Mouse (Mus musculus) lung, postnatal 0 days (tissue): Measurements from ENCODE around the gene Slc16a1. TPM values are rescaled to one million over a fixed set of nuclear protein-coding genes. Genes with fewer than 3 reads are reported as not detected.

Experiments
- ATAC-seq: fragments of 200-750 bp; cut with Nextera tagmentation; 2 replicates; pipeline ENCODE4 v1.8.0; 2017; ENCODE audit warnings: moderate library complexity
- DNase-seq: peaks from one replicate; pipeline ENCODE4 v3.0.0-alpha.2; 2016; ENCODE audit warnings: low spot score
- H3K27ac ChIP-seq: fragments of 300-500 bp; sonication (generic); 2 replicates; pipeline ENCODE4 v1.5.1; 2014; ENCODE audit warnings: antibody characterized with exemption, mild to moderate bottlenecking, low read length, mixed read lengths
- H3K27me3 ChIP-seq: fragments of 300-500 bp; sonication (generic); replicated peaks from 2 replicates; pipeline ENCODE4 v1.6.1; 2014; ENCODE audit warnings: low read length, mixed read lengths; ENCODE audit not compliant: insufficient read depth
- H3K36me3 ChIP-seq: fragments of 300-500 bp; sonication (generic); 2 replicates; pipeline ENCODE4 v1.6.1; 2014; ENCODE audit warnings: low read length, mixed read lengths; ENCODE audit not compliant: insufficient read depth
- H3K4me1 ChIP-seq: fragments of 300-500 bp; sonication (generic); 2 replicates; pipeline ENCODE4 v1.6.1; 2014; ENCODE audit warnings: antibody characterized with exemption, low read depth, low read length, mixed read lengths; ENCODE audit not compliant: insufficient read depth
- H3K4me2 ChIP-seq: fragments of 300-500 bp; sonication (generic); replicated peaks from 2 replicates; pipeline ENCODE4 v1.6.1; 2014; ENCODE audit warnings: low read depth, mild to moderate bottlenecking, low read length, moderate library complexity, mixed read lengths
- H3K4me3 ChIP-seq: fragments of 300-500 bp; sonication (generic); 2 replicates; pipeline ENCODE4 v1.5.1; 2014; ENCODE audit warnings: low read depth, low read length
- H3K9ac ChIP-seq: fragments of 300-500 bp; sonication (generic); replicated peaks from 2 replicates; pipeline ENCODE4 v1.6.1; 2014; ENCODE audit warnings: low read depth, mild to moderate bottlenecking
- H3K9me3 ChIP-seq: fragments of 300-500 bp; sonication (generic); 2 replicates; pipeline ENCODE4 v1.6.1; 2016; ENCODE audit warnings: low read length, mixed read lengths
- CTCF ChIP-seq: IDR thresholded peaks from 2 replicates; pipeline ENCODE4 v1.5.1; 2016; ENCODE audit warnings: antibody characterized with exemption, mild to moderate bottlenecking
- EP300 ChIP-seq: IDR thresholded peaks from 2 replicates; pipeline ENCODE4 v1.6.1; 2016; ENCODE audit warnings: antibody characterized with exemption, mild to moderate bottlenecking, control low read depth
- WGBS: fragments of 180-500 bp; shearing (Covaris S2); extraction: QIAGEN DNeasy Blood & Tissue Kit; methylation state at CpG from one replicate; pipeline ENCODE4 v1.1.7; 2014; 5-methylcytosine and 5-hydroxymethylcytosine counted together
- polyA plus RNA-seq: library from polyadenylated mRNA; unstranded; fragments of >200 nt; fragmentation: Nextera tagmentation; extraction: Ambion mirVana; gene quantifications from 2 replicates; pipeline ENCODE4 v1.2.1, GENCODE M21; 2015

Slc16a1 gene
- polyA plus RNA-seq, 1 experiment from 2014 or later, result 17.5 TPM

DNA sequence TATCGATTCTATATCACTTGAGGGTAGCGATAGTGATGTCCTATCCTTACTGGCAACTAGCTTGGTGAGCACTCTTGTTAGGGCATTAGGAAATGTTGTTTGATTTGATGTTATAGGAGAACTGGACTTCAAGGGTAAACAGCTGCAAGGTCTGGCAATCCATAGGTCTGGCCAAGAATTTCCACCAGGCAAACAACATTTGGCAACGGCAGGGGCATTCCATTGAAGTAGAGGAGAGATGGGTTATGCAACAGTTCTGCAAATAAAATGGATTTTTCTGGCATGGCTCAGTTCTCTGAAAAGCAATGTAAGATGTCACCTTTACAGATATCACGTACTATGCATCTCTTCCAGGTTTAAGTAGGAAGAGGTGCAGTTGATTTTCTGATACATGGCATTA lies 36.8 kb upstream of the Slc16a1 start:
- peak overlapping the region; percentile 11; the same call in 1 of the 2 replicates for H3K27ac ChIP-seq
- no peaks in the 10 kb centered on the region for H3K36me3 ChIP-seq
- DNase-seq (peak; percentile 87), ATAC-seq (peak; percentile 40)
- H3K4me1 ChIP-seq, result peaks cover 9% of the 10 kb centered on the region; the same call in 1 of the 2 replicates
- no peak overlapping the region for H3K4me2 ChIP-seq
- H3K4me3 ChIP-seq, result no peak overlapping the region
- no peaks in the 10 kb centered on the region for H3K27me3 ChIP-seq
- H3K9me3 ChIP-seq, result no peaks in the 10 kb centered on the region
- no peak overlapping the region for H3K9ac ChIP-seq
- WGBS, result 47% methylated on average over 4 of the region's 4 CpGs
- no peak; the same call in 1 of the 2 replicates for TF ChIP-seq EP300
- no peak for TF ChIP-seq CTCF

DNA sequence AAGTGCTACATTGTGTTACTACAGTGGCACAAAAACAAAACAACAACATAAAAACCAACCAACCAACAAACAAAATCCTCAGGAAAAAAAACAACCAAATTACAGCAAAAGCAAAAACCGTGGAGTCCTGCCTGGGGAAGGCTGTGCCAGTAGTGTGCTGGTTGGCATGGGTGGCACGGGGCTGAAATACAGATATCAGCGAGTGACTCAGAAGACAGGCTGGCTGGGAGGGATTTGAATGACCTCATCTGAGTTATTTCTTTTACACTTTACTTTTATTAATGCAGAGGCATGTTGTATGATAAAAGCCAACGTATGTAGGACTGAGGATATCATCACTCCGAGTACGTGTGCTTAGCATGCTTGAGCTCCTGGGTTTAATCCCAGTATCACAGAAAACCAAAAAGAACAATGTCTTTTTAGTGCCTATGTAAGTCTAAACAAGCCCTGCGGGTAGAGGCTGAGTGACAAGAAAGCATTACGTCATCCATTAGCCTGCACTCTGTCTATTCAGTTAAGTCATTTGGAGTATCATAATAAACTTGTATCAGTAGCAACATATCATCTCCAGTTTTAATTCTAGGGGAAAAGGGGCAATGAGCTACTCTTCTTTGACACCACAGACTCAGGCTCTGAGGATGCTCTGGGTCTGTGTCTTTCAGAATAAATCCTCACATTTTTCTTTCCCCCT lies 28.6 kb upstream of the Slc16a1 start:
- Histone ChIP-seq H3K9ac (no peak overlapping the region), H3K9me3 (no peaks in the 10 kb centered on the region), H3K4me2 (no peak overlapping the region), H3K27me3 (no peaks in the 10 kb centered on the region), H3K4me1 (peaks cover 4% of the 10 kb centered on the region; the same call in 1 of the 2 replicates), H3K27ac (no peak overlapping the region), H3K36me3 (no peaks in the 10 kb centered on the region), H3K4me3 (no peak overlapping the region)
- WGBS, result 67% methylated on average over 8 of the region's 8 CpGs
- DNase-seq, result no peak
- TF ChIP-seq EP300 (no peak), CTCF (no peak)
- no peak for ATAC-seq

DNA sequence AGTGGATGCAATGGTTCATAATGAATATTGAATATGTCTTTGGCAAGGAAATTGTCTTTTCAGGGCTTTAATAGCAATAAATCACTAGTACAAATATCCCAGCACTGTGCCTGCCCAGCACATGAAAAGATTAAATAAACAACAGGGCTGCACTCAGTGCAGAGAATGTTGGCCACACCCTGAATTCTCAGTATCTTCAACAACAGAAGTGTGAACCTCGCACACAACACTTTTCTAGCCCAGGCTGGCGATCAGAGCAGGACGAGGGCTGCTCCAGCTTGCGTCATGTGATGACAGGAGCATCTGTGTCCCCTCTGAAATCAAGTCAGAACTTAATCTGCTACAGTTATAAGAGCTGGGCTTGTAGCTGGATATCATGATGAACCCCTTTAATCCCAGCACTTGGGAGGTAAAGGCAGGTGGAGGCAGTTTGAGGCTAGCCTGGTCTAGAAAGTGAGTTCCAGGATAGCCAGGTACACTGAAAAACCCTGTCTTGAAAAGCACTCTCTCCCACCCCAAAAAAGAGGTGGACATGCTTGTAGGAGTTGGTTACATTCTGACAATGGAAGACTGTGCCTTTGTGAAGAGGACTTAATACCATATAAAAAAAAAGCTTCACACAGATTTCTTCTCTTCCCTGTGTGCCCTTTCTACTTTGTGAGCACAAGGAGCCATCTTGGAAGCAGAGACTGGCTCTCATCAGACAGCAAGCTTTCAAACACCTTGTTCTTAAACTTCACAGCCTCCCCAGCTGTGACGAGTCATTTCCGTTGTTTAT lies 27.8 kb upstream of the Slc16a1 start:
- ATAC-seq, result no peak
- no peak overlapping the region for H3K4me2 ChIP-seq
- no peaks in the 10 kb centered on the region for H3K9me3 ChIP-seq
- peaks cover 4% of the 10 kb centered on the region; the same call in 1 of the 2 replicates for H3K4me1 ChIP-seq
- no peak overlapping the region for H3K9ac ChIP-seq
- H3K4me3 ChIP-seq, result no peak overlapping the region
- no peaks in the 10 kb centered on the region for H3K27me3 ChIP-seq
- no peak overlapping the region for H3K27ac ChIP-seq
- no peak for DNase-seq
- WGBS, result 41% methylated on average over 6 of the region's 6 CpGs
- TF ChIP-seq CTCF (no peak), EP300 (no peak)
- no peaks in the 10 kb centered on the region for H3K36me3 ChIP-seq

DNA sequence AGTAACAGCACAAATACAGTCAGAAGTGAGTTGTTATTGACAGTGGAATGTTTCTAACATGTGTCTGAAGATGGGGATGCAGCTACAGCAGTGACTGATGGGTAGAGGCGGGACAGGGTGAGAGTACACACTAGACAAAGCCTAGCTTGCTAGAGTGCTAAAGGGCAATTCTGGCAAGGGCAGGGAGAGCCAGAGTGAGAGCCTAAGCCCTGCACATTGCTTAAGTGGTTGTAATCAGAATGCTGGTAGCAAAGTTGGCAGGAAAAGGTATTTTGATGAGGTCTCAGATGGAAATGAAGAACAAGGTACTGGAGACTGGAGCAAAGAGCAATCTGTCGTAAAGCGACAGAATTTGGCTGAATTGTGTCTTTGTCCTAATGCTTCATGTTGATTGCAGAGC lies 26.5 kb upstream of the Slc16a1 start:
- DNase-seq, result peak; percentile 34

DNA sequence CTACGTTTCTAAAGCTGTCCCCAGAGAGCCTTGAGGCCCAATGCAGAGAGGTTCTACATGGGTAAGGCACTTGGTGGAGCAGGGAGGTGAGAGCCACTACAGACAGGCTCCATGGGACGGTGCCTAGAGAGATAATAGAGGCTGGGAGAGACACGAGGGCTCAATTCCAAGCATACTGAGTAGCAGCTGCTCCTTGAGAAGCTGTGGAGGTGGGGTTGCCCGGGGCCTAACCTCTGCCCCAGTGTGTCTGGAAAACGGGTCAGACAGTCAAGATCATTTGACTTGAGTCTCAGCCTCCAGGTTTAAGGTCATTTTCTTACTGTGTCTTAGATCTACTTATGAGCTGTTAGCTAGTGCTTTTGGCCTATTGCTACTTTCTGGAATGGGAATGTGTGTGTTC lies 25.4 kb upstream of the Slc16a1 start:
- H3K27ac ChIP-seq, result no peak overlapping the region
- ATAC-seq (no peak), DNase-seq (no peak)
- TF ChIP-seq CTCF, result no peak
- TF ChIP-seq EP300, result no peak
- no peak overlapping the region for H3K4me2 ChIP-seq
- no peaks in the 10 kb centered on the region for H3K9me3 ChIP-seq
- 47% methylated on average over 5 of the region's 5 CpGs for WGBS
- peaks cover 4% of the 10 kb centered on the region; the same call in 1 of the 2 replicates for H3K4me1 ChIP-seq
- H3K36me3 ChIP-seq, result no peaks in the 10 kb centered on the region
- H3K27me3 ChIP-seq, result no peaks in the 10 kb centered on the region
- H3K4me3 ChIP-seq, result no peak overlapping the region
- no peak overlapping the region for H3K9ac ChIP-seq

More for the DNA sequence above, 26.5 kb upstream of the Slc16a1 start:
- no peak overlapping the region for H3K4me2 ChIP-seq
- no peak overlapping the region for H3K27ac ChIP-seq
- no peaks in the 10 kb centered on the region for H3K9me3 ChIP-seq
- H3K9ac ChIP-seq, result no peak overlapping the region
- no peak overlapping the region for H3K4me3 ChIP-seq
- H3K4me1 ChIP-seq, result peaks cover 4% of the 10 kb centered on the region; the same call in 1 of the 2 replicates
- no peaks in the 10 kb centered on the region for H3K36me3 ChIP-seq
- H3K27me3 ChIP-seq, result no peaks in the 10 kb centered on the region
- peak; percentile 11; the same call in 1 of the 2 replicates for ATAC-seq
- 62% methylated on average over 3 of the region's 3 CpGs for WGBS
- TF ChIP-seq CTCF (no peak), EP300 (no peak)

DNA sequence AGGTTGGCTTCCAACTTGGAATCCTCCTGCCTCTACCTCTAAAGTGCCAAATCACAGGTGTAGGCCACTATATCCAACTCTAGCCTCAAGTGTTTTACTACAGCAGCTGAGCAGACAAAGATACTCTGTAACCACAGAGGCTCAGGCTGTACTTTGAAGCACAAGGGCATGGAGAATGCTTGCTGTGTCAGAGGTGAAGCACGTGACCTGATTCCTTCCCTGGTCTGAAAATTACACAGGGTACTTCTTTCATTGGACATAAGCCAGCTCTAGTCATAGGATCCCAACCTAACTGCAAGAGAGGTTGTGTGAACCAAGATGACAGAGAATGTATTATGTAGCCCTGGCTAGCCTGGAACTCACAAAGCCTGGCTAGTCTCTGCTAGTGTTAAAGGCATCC lies 24.4 kb upstream of the Slc16a1 start:
- no peak overlapping the region for H3K4me2 ChIP-seq
- no peaks in the 10 kb centered on the region for H3K36me3 ChIP-seq
- TF ChIP-seq CTCF (no peak), EP300 (no peak)
- no peak overlapping the region for H3K4me3 ChIP-seq
- no peak overlapping the region for H3K9ac ChIP-seq
- no peak for DNase-seq
- no peak for ATAC-seq
- H3K4me1 ChIP-seq, result peaks cover 4% of the 10 kb centered on the region; the same call in 1 of the 2 replicates
- H3K27me3 ChIP-seq, result no peaks in the 10 kb centered on the region
- WGBS, result 66% methylated on average over 1 of the region's 1 CpGs
- H3K9me3 ChIP-seq, result no peaks in the 10 kb centered on the region
- H3K27ac ChIP-seq, result no peak overlapping the region
